Mouse (Mus musculus) heart, postnatal 0 days (tissue): Measurements from ENCODE around the gene Rhobtb3.

Experiments
- CTCF ChIP-seq: IDR thresholded peaks from 2 replicates; pipeline ENCODE4 v1.5.1; 2016; ENCODE audit warnings: antibody characterized with exemption, control low read depth, low read depth
- EP300 ChIP-seq: IDR thresholded peaks from 2 replicates; pipeline ENCODE4 v1.6.1; 2016; ENCODE audit warnings: antibody characterized with exemption, low read depth

DNA sequence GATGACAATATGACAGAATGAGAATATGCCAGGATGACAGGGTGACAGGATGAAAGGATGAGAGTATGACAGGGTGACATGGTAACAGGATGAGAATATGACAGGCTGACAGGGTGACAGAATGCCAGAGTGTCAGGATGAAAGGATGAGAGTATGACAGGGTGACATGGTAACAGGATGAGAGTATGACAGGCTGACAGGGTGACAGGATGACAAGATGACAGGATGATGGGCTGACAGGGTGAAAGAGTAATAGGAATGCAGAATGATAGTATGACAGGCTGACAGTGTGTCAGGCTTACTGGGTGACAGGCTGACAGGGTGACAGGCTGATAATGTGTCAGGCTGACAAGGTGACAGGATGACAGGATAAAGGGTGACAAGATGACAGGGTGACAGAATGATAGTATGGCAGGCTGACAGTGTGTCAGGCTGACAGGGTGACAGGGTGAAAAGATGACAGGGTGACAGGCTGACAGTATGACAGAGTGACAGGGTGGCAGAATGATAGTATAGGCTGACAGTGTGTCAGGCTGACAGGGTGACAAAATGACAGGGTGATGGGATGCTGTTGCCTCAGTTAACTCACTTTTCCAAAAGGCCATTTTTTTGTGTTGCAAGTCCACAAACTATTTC lies 11.8 kb upstream of the Rhobtb3 start:
- TF ChIP-seq CTCF = no peak
- no peak for TF ChIP-seq EP300
